8 mouse cellular contexts compared by ENCODE assay signal in genomic region chr13:30544856-30545604, GRCm38 (mm10). TPM values are rescaled to one million over a fixed set of nuclear protein-coding genes. Genes with fewer than 3 reads are reported as not detected.
DNase-seq lines count a peak whose midpoint lies in the region; ATAC-seq lines count a peak whose summit lies in the region.

Uqcrfs1 (minus strand) TSS chr13:30545362.

- H3K36me3 ChIP-seq in hindbrain, embryonic 16.5 days (ENCODE audit: control insufficient read depth, insufficient read depth, low read length), result peaks cover 5% of the 10 kb centered on the region
- H3K36me3 ChIP-seq in macrophage (ENCODE audit: inconsistent target), result peaks cover 13% of the 10 kb centered on the region

- H3K79me2 ChIP-seq in macrophage (ENCODE audit: inconsistent target), result peaks cover 36% of the 10 kb centered on the region

- peaks cover 15% of the 10 kb centered on the region for H3K4me1 ChIP-seq in hindbrain, embryonic 16.5 days (ENCODE audit: control insufficient read depth, insufficient read depth, low read depth, low read length)

- peak within 1 kb of the TSS; percentile 95 for H3K9ac ChIP-seq in hindbrain, embryonic 16.5 days (ENCODE audit: low read depth, low read length)

- no peaks in the 10 kb centered on the region for H3K27me3 ChIP-seq in hindbrain, embryonic 16.5 days (replicated peaks; ENCODE audit: control insufficient read depth, insufficient read depth, low read length)

- peak; percentile 89 for DNase-seq in WW6 (ENCODE audit: low read depth, low spot score)
- DNase-seq in cerebellum, postnatal 4 days (ENCODE audit: low spot score in 2 of 2), result peak; percentile 96 to 98
- peak; percentile 98 for DNase-seq in gastrocnemius, adult 18-20 months (ENCODE audit: low spot score)
- DNase-seq in left cerebral cortex, adult 18-20 months (ENCODE audit: low spot score in 2 of 2), result peak; percentile 98 to 99
- peak; percentile 98 for DNase-seq in right cerebral cortex, adult 18-20 months
- peak; percentile 97 for DNase-seq in urinary bladder, postnatal 10 days (ENCODE audit: low spot score)

- H3K9me3 ChIP-seq in hindbrain, embryonic 16.5 days (ENCODE audit: control insufficient read depth, low read length), result no peaks in the 10 kb centered on the region

- peak within 1 kb of the TSS; percentile 65 for H3K4me3 ChIP-seq in hindbrain, embryonic 16.5 days (ENCODE audit: low read length)
- H3K4me3 ChIP-seq in macrophage (ENCODE audit: inconsistent target), result peak within 1 kb of the TSS; percentile 67

- ATAC-seq in hindbrain, embryonic 16.5 days, result peak; percentile 99

- peak within 1 kb of the TSS; percentile 79 for H3K27ac ChIP-seq in hindbrain, embryonic 16.5 days (ENCODE audit: low read depth, low read length)
- peak within 1 kb of the TSS; percentile 35; the same call in 1 of the 2 replicates for H3K27ac ChIP-seq in macrophage

- peak within 1 kb of the TSS; percentile 74 for H3K4me2 ChIP-seq in hindbrain, embryonic 16.5 days (ENCODE audit: low read length)

- WGBS in hindbrain, embryonic 16.5 days, result under 1% methylated on average over 80 of the region's 82 CpGs
- WGBS in macrophage (ENCODE audit: missing documents), result under 1% methylated on average over 65 of the region's 82 CpGs

RNA-seq across cellular contexts. Expression of gene Uqcrfs1, which starts in this region (rescaled TPM):
- total RNA-seq in gastrocnemius, adult 18-20 months (2021), result 100 to 1,000 TPM; 472 to 526 TPM
- 297 and 329 TPM in 2 replicates for polyA plus RNA-seq in hindbrain, embryonic 16.5 days (2015; fragmentation: Nextera tagmentation; extraction: Ambion mirVana)
- total RNA-seq in left cerebral cortex, adult 18-20 months (2021), result 100 to 1,000 TPM; 150 to 157 TPM
- total RNA-seq in macrophage (2018; cell fraction: chromatin; rRNA removed), result 10 to 100 TPM in 13 of 26 experiments, 1 to 10 TPM in 13; 3.7 to 19.8 (median 9.9) TPM
- 10 to 100 TPM; 72.0 to 92.7 (median 82.9) TPM for total RNA-seq in macrophage (2018; cell fraction: cytosol; rRNA removed)
- total RNA-seq in macrophage (2018; cell fraction: nucleus; rRNA removed), result 10 to 100 TPM; 14.2 to 49.6 (median 32.0) TPM
- 42.0 to 93.7 TPM (median 89.2 TPM) in 3 replicates for polyA plus RNA-seq in macrophage (2018)

Comparison
In these comparisons a context has a peak if more than half of its experiments do, and no peak if none do; other contexts are left out.
1. Peak in every context shown above with its lines: DNase-seq, ATAC-seq, H3K4me3 ChIP-seq and H3K27ac ChIP-seq.